Mouse (Mus musculus): ENCODE data around the gene Mtus2.

DNA sequence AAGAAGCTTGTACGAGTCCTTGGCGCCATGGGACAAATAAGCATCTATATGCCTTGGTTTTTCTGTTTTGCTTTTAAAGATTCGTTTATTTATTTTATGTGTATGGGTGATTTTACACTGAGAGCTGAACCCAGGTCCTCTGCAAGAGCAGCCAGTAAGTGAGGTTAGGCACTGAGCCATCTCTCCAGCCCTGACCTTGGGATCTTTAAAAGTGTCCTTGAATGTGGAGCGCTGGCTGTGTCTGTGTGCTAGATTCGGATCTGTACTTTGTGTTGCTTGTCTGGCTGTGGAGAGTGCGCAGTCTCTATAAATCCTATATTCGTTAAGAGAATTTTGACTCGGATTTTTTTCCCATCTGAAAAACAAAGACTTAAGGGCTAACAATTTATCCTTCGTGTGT lies 40.9 kb upstream of the Mtus2 start:
- TF ChIP-seq POLR2A (IDR thresholded peaks at IDR 0.05; ENCODE audit: borderline replicate concordance, control insufficient read depth, low read depth, low read length) (no peak), CTCF (IDR thresholded peaks at IDR 0.05; ENCODE audit: control insufficient read depth, insufficient read depth, low read length) (no peak)
